Mouse (Mus musculus) CD8-positive naive resting alpha-beta T cell, adult 2 months (primary cell): ENCODE data around the gene Csmd2.
"Not testable (repeated sequence)": the region's sequence is repeated elsewhere in the genome, so short reads cannot be mapped to it uniquely, and the experiment has no call there.

Source experiments
- DNase-seq, 2 experiments: peaks; one replicate each; pipeline ENCODE4 v3.0.0; 2022; ENCODE audit warnings: low read depth in 2 of 2, low spot score in 2 of 2

Gene Csmd2

DNA sequence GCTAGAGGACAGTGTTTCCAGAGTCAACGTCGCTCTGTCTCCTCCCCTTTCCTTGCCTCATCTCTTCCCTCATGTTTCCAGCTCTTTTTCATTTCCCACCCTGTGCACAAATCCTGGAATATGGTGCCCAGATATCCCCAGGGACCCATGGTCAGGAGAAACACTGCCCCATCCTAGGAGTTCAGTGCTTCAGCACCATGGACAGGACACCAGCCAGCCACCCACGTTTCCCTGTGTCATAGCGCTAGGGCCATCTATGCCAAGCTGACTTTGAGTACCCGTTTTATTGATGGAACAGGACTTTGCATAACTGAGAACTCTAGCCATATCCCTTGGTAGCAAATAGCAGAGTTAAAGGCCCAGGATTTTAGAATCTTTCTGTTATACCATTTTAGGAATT is 55.0 kb downstream of the Csmd2 start:
- DNase-seq, result no peak

DNA sequence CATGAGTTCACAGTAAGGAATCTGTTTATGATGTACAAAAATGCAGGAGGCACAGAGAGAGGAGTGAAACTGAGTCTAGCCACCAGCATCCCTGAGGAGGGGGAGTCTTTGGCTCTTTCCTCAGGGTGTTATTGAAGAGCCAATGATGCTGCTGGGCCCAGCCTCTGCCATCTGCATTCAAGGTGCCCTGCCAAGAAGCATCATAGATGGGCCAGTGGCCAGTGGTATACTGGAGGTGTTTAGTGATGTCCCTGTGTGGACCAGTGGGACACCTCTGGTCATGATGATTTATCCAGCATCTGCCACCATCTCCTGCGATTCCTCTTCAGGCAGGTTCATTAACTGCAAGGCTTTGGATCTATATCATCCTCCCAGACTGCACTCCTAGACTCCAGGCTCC is 61.1 kb downstream of the Csmd2 start:
- no peak for DNase-seq

DNA sequence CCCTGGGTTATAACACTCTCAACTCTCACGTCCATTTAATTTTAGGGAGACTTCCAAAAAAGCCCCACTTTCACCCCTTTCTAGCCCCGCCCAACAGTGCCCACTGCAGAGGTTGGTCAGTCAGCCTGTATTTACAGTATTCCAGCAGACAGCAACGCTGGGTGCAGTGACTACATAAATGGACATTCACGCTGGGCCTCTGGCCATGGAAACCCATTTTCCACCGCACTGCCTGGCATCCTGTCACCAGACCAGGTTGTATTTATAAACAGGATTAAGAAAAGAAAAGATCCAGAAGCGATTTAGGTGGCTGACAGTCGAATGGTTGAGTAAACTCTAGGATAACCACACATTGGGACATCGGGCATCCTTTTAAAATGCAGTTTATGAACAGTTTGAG is 65.0 kb downstream of the Csmd2 start:
- DNase-seq, result no peak

DNA sequence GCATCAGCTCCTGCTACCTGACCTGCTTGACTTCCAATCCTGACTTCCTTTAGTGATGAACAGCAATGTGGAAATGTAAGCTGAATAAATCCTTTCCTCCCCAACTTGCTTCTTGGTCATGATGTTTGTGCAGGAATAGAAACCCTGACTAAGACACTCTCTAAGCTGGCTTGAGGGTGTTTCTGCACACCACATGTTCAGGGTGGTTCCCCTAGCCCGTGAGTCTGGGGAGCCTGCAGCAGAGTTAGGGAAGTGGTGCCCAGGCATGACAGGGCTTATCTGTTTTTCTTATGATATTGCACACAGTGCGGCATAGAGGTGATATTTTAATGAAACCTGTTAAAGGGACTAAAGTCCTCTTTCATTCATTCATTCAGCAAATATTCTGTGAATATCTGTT is 73.6 kb downstream of the Csmd2 start:
- not testable (repeated sequence) for DNase-seq

DNA sequence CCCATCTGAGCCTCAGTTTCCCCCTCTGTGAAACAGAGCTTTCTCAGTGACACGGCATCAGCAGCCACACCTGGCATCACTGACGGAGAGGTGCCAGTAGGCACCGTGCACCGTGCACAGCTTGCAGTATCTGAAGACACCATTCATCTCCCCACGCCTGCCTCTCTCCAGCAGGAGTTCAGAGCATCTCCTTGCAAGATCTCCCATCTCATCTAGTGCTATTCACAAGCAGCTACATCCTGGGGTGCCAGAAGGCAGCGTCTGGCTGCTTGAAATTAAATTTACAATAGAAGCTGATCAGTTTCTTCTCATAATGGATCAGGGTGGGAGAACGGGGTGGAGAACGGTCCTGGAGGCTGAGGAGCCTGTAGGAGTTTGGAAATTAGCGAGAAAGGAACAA is 79.5 kb downstream of the Csmd2 start:
- no peak for DNase-seq

DNA sequence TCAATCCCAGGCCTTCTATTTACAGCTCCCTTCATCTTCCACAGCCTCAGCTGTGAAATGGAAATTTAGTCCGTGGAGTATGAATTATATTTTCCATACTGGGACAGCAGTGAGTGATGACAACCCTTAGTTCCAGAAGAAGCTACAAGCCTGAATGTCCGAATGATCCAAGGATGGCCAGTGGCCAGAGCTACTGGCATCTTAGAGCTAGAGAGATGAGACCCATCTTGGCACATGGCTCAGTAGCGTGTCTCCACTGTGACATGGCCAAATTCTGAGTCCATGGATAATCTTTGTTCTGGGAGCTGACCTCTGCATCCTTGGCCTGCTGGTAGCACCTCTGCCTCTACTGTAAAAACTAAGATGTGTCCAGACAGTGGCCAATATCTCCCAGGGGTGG is 96.8 kb downstream of the Csmd2 start:
- no peak for DNase-seq

DNA sequence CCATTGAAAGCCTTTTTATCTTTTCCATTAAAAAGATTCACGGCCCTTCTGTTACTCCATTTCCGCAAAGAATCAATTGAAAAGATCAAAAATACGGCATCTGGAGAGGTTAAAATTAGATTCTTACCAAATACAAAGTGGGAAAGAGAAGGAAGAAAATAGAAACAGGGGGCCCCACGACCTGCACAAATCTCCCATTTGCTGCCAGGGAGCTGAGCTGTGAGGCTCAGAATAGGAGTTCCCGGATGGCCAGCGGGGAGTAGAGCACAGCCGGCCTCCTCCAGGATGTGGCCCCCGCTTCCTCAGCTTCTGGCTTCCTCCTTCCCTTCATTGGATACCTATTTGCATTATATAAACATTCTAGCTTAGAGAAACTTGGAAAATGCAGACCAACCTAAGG is 97.4 kb downstream of the Csmd2 start:
- no peak for DNase-seq

DNA sequence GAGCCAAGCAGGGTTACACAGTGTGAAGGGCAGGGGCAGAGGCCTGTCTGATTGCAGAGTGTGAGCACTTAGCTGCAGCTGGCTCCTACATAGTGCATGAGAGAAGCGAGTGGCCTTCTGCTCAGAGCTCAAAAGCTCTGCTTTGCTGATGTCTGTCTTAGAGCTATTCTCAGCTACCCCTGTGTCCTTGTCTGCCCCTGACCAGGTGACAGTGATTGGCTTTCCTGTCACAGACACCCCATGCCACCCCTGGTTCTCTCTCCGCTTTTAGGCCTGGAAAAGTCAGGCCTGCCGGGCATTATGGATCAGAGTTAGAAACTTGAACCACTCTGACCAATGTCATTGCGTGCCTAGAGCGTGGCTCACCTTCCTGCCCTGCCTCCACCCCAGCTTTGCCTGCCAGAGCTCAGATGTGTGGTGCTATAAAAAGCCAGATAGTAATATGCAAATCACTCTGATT is 99.5 kb downstream of the Csmd2 start:
- no peak for DNase-seq

DNA sequence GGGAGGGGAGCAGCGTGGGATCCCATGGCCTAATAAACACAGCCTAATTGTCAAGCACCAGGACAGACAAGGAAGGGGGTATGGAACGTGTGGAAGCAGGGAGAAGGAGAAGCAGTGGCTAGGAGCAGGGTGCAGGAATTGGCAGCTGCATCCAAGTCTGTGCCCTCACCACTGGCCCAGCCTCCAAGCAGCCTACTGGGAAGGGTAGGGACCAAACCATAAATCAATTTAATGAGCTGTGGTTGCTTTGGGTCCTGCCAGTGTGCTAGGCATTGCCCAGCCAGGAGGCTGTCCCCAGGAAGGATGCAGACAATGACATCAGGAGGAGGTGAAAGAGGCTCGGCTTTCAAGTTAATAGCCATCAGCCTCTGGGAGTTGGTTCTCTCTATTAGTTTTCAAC is 100.0 kb downstream of the Csmd2 start:
- DNase-seq, result no peak

DNA sequence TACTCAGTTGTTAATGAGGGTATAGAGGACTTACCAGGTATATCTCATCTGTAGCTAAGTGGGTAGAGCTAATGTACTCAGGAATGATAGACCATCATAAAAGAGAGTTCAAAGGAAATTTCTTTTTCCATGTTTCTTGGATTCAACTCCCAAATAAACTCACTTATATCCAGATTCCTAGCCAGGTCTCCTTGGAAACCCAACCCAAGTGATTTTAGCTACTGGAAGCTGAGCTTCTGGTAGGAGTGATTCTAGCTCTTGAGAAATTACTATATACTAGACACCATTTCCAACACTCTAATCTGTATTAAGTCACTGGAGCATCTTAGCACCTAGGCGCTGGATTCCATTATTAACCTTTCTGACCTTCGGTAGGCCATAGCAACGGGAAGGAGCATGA is 100.6 kb downstream of the Csmd2 start:
- no peak for DNase-seq

DNA sequence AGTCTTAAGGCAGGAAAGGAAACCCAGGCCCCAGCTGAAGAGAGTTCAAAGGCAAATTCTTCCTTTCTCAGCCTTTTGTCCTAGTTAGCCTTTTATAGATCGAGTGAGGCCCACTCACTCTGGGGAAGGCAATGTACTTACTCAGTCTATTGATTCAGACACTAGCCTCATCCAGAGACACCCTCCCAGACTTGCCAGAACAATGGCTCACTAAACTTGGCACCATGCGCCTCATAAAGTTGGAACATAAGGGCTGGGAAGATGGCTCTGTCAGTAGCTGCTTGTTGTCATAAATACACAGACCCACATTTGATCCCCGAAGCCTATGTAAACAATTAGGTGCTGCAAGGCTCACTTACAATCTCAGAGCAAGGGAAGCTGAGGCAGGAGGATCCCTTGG is 104.3 kb downstream of the Csmd2 start:
- DNase-seq, result no peak

DNA sequence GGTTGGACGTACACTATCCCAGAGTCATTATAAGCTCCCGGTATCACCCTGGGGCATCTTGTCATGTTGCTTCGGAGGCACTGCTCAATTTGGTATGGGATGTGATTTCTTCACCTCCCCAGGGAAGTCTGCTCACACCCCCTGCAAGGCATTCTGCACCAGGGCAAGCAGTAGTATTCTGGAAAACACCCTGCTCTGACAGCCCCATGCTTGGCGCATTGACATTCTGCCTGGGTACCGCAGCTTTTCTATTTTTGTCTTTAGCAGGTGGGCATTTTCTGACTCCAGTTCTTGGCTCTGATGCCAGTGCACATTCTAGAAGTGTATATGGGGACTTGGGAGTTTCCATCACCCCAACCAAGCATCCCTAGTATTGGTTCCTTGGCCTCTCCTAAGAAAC is 111.9 kb downstream of the Csmd2 start:
- no peak for DNase-seq

DNA sequence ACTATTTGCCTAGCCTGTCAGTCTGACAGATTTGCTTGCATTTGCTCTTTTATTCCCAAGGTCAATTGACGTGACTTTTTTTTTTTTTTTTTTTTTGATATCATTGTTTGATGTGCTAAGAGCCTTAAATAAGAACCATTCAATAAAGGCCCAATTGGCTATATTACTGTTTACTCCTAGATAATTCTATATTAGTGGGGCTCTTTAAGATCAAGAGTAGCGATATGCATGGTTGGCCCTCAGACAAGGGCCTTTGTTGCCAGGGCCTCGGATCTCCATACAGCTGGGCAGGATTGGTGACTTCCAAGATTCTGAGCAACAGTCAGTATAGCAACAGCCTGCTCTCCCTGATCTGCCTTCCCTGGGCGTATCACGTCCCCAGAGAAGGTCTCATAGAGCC is 112.9 kb downstream of the Csmd2 start:
- no peak for DNase-seq

DNA sequence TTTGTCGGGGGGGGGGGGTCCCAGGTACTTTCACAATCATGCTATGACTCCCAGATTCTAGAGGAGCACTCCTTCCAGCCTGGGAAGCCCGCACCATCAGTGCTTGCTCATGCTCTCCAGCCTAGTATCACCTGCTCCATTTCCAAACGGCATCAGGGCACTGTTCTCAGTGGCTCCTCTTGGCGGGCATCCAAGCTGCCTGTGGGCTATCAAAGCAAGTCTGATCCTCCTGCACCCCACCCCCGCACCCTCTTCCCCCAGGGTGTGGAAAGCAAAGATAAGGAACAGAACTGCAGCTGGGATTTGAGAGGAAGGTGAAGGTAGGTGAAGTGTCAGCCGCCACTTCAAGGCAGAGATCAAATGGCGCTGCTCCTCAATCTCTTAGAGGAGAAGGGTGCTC is 128.7 kb downstream of the Csmd2 start:
- no peak for DNase-seq

DNA sequence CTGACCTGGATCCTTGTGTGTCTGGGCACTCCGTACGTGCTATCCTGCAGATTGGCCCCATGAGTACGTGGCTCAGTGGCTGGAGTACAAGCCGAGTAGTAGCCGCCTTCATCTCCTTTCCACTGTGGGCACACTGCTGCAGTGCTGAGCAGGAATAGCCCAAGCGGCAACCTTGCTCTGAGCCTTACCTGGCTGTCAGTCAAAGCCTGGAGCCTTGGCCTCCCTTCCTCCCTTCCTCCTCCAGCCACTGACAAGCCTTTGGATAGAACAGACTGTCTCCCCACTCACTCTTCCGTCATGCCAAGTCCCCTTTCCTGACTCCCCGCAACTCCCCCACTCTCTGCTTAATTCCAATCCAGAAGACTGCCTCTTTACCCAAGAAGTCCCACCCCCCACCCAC is 135.6 kb downstream of the Csmd2 start:
- no peak for DNase-seq

DNA sequence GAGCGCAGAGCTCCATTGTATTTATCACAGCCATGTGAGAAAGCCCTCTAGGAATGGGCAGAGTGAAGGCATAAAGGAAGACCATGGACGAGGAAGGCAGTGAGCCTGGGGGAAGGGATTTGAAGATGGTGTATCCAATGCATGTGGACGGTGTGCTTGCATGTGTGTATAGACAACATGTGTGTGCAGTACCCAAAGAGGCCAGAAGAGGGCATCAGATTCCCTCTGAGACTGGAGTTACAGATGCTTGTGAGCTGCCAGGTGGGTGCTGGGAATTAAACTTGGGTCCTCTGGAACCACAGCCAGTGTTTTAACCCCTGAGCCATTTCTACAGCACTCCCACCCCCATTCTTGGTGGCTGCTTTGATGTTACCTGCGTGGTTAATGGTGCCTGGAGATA is 137.1 kb downstream of the Csmd2 start:
- no peak for DNase-seq

DNA sequence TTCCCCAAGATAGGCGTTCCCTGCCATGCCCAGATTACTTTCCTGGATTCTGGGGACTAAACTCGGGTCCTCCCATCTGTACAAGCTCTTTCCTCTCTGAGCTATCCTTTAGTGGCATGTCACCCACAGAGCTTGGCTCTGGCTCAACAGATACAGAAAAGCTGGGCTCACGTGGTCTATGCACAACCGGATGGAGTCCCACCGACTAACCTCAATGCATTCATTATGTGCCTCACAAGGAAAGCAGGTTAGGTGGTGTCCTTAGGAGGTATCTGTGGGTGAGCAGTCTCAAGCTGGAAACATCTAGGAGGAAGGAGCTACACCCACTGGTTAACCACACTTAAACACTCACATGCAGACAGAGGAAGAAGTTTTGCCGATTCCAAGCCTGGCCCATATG is 140.9 kb downstream of the Csmd2 start:
- DNase-seq, result no peak

DNA sequence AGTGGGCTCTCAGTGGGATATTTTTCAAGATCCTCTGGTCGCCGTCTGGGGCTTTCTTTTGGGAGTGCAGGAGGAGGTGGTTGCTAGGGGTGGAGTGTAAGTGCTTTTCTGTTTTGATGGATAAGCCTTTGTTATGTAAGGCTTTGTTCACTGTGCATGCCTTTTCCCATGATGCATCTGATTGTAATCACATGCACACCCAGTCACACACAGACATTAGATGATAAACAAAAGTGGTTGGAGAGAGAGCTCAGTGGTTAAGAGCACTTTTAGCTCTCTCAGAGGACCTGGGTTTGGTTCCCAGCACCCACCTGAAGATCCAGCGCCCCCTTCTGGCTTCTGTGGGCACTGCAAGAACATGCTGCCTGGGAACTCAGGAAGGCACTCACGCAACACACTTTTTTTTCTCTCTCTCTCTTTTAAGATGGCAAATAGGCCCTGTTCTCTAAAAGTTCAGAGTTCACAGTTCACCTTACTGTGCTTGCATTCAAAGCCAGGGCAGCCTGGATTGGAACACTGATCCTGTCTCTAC is 143.0 kb downstream of the Csmd2 start:
- DNase-seq, result no peak

DNA sequence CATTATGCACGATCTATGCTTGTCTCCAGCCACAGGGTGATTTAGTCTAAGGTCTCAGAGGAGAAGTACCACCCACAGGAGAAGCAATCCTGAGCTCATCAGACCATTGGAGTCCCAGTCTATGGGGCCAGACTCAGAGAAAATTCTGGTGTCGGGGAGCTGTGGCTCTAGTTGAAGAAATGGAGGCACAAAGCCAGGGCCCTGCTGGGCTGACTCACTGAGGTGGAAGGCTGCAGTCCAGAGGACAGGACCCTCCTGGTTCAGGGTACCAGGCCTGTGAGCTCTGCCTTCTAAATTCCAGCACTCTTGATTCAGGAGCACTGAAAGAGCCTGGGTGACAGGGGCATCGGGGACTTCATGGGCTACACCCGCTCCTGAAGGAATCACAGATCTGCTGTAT is 144.0 kb downstream of the Csmd2 start:
- no peak for DNase-seq

DNA sequence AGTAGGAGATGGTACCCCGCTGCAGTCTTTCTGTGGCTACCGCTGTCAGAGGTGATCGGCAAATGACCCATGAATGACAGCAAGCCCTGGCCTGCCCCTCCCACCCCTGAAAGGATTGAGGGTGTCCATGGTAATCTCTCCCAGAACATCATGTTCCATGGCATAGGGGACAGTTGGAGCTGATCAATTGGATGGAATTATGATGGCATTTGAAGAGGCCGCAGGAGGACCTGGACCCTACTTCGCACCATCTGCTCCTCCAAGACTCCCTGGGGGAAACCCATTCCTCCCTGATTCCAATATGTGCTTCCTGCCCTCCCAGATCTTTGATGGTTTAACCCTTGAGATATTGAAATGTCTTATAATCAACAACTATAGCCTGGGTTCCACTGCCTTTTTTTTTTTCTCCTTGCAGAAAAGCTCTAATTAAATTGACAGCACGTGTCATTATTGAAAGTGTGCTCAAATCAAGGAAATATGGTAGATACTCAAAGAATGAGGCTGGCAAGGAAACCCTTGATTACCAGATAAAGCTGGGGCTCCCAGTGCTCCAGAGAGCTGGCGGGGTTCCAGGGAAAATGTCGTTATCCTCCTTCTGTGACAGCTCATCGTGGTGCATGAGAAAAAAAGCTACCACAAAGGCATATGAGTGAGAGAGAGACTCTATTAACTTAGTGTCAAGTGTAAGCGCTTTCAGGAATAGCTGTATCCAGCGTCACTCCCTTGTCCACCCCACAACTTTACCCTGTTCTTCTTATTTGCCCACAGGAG is 145.4 kb downstream of the Csmd2 start:
- DNase-seq, result no peak

DNA sequence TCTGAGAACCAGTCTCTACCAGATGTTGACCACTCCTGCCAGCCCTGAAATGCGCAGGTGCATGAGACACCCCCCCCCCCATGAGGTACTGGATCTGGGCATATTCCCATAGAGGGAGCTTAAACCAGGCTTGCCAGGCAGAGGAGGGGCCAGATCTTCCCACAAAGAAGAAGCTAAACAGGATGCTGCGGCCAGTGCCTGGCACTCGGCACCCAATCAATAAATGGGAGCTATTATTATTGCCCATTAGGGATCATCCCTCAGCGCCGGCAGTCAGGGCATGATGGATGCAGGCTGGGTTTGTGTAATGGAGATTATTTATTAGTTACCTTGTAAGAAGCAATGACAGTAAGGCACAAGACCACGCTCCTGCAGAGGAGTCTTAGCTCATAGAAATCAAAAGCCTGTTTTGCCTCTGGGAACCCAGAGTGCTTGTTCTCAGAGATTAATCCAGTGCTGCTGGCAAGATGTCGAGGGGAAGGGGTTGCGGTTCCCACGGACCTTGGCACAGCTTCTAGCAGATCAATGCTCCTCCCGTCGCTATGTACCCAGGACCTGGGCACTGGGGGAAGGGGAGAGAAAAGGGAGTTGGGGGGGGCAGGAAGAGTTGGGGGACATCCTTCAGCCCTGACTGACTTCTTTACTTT is 146.8 kb downstream of the Csmd2 start:
- DNase-seq, result no peak

DNA sequence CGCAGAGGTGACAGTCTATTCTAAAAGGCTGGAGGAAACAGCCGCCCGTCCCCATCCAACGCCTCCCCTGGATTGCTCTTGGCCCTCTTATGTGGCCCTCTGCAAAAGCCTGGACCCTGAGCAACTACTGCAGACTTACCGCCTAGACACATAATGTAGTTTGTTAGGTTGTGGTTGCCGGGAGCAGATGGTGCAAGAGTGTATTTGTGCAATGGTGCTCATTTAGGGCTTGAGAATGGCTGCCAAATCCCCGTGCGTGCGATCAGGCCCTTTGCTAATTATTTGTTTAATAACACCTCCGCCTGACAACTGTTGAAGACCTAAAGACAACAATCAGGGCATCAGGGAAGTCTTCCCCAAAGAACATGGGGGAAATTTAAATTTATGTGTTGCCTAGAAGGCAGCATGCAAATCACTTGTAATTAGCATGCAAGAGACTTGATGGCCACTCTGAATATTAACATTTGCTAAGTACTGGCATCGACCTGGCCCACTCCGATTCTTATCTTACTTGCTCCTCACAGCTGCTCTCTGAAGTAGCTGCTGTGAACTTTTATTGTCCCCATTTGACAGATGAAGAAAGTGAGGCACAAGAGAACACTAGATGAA is 147.5 kb downstream of the Csmd2 start:
- DNase-seq, result no peak
